Mouse (Mus musculus): Measurements from ENCODE around the gene Mier2. TPM values are rescaled to one million over a fixed set of nuclear protein-coding genes. Genes with fewer than 3 reads are reported as not detected.

Mier2 gene
- polyA plus RNA-seq, 1 experiment from 2014 or later, result 26.5 TPM

- no peak overlapping the region for H3K4me3 ChIP-seq (ENCODE audit: low read depth, low read length)
- no peak for ATAC-seq (replicated peaks; ENCODE audit: insufficient number of reproducible peaks, low FRiP score, low TSS enrichment)
- no peaks in the 10 kb centered on the region for H3K36me3 ChIP-seq (ENCODE audit: control insufficient read depth, insufficient read depth, low read length)
- H3K9ac ChIP-seq (ENCODE audit: low read depth, low read length), result no peak overlapping the region
- H3K9me3 ChIP-seq (replicated peaks; ENCODE audit: control insufficient read depth, low read length), result no peaks in the 10 kb centered on the region
- WGBS (ENCODE audit: insufficient replicate concordance), result 77% methylated on average over 12 of the region's 12 CpGs
- peaks cover 6% of the 10 kb centered on the region; the same call in 1 of the 2 replicates for H3K27me3 ChIP-seq (ENCODE audit: control insufficient read depth, insufficient read depth, low read length)
- no peaks in the 10 kb centered on the region for H3K4me1 ChIP-seq (ENCODE audit: control insufficient read depth, insufficient read depth, low read length)
- no peak overlapping the region for H3K4me2 ChIP-seq
- no peak overlapping the region for H3K27ac ChIP-seq (ENCODE audit: low read depth, low read length)
These were observed 24.8 kb upstream of the Mier2 start for GRCm38 (mm10) chr10:79579781-79580180.

GRCm38 (mm10) chr10:79578891-79579290, 23.9 kb upstream of the Mier2 start:
- Histone ChIP-seq H3K4me1 (ENCODE audit: control insufficient read depth, insufficient read depth, low read length) (no peaks in the 10 kb centered on the region), H3K4me3 (ENCODE audit: low read depth, low read length) (no peak overlapping the region), H3K27ac (ENCODE audit: low read depth, low read length) (no peak overlapping the region), H3K4me2 (no peak overlapping the region), H3K9me3 (replicated peaks; ENCODE audit: control insufficient read depth, low read length) (no peaks in the 10 kb centered on the region), H3K36me3 (ENCODE audit: control insufficient read depth, insufficient read depth, low read length) (no peaks in the 10 kb centered on the region), H3K27me3 (ENCODE audit: control insufficient read depth, insufficient read depth, low read length) (peaks cover 6% of the 10 kb centered on the region; the same call in 1 of the 2 replicates), H3K9ac (ENCODE audit: low read depth, low read length) (no peak overlapping the region)
- ATAC-seq (replicated peaks; ENCODE audit: insufficient number of reproducible peaks, low FRiP score, low TSS enrichment), result no peak
- 76% methylated on average over 7 of the region's 7 CpGs for WGBS (ENCODE audit: insufficient replicate concordance)

DNA sequence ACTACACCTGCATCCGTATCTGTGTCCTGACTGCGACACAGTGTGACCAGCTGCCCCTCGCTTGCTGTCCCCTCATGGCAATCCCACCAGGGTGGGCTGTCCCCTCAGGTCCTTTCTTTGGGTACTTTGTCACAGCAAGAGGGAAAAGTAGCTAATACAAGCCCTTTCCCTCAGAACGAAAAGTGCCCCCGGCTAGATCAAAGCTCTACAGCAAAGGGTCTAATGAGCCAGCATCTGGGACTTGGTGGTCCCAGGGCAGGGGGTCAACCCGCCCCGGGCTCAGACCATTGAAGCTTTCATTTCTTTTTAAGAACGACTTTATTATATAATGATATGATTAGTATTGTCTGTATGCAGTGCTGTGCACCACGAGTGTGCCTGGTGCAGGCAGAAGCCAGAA, 23.3 kb upstream of the Mier2 start:
- ATAC-seq (replicated peaks; ENCODE audit: insufficient number of reproducible peaks, low FRiP score, low TSS enrichment), result no peak
- WGBS (ENCODE audit: insufficient replicate concordance), result 69% methylated on average over 9 of the region's 9 CpGs
- Histone ChIP-seq H3K9ac (ENCODE audit: low read depth, low read length) (no peak overlapping the region), H3K36me3 (ENCODE audit: control insufficient read depth, insufficient read depth, low read length) (no peaks in the 10 kb centered on the region), H3K27ac (ENCODE audit: low read depth, low read length) (no peak overlapping the region), H3K4me1 (ENCODE audit: control insufficient read depth, insufficient read depth, low read length) (no peaks in the 10 kb centered on the region), H3K4me2 (no peak overlapping the region), H3K9me3 (replicated peaks; ENCODE audit: control insufficient read depth, low read length) (no peaks in the 10 kb centered on the region), H3K4me3 (ENCODE audit: low read depth, low read length) (no peak overlapping the region), H3K27me3 (ENCODE audit: control insufficient read depth, insufficient read depth, low read length) (peaks cover 6% of the 10 kb centered on the region; the same call in 1 of the 2 replicates)

- WGBS (ENCODE audit: insufficient replicate concordance), result 69% methylated on average over 4 of the region's 4 CpGs
- Histone ChIP-seq H3K27me3 (ENCODE audit: control insufficient read depth, insufficient read depth, low read length) (peaks cover 6% of the 10 kb centered on the region; the same call in 1 of the 2 replicates), H3K4me1 (ENCODE audit: control insufficient read depth, insufficient read depth, low read length) (no peaks in the 10 kb centered on the region), H3K9me3 (replicated peaks; ENCODE audit: control insufficient read depth, low read length) (no peaks in the 10 kb centered on the region), H3K36me3 (ENCODE audit: control insufficient read depth, insufficient read depth, low read length) (no peaks in the 10 kb centered on the region), H3K27ac (ENCODE audit: low read depth, low read length) (no peak overlapping the region), H3K9ac (ENCODE audit: low read depth, low read length) (no peak overlapping the region), H3K4me3 (ENCODE audit: low read depth, low read length) (no peak overlapping the region), H3K4me2 (no peak overlapping the region)
- ATAC-seq (replicated peaks; ENCODE audit: insufficient number of reproducible peaks, low FRiP score, low TSS enrichment), result no peak
These were observed 22.4 kb upstream of the Mier2 start for GRCm38 (mm10) chr10:79577376-79577775.

- Histone ChIP-seq H3K4me3 (ENCODE audit: low read depth, low read length) (no peak overlapping the region), H3K9me3 (replicated peaks; ENCODE audit: control insufficient read depth, low read length) (no peaks in the 10 kb centered on the region), H3K4me1 (ENCODE audit: control insufficient read depth, insufficient read depth, low read length) (no peaks in the 10 kb centered on the region), H3K4me2 (no peak overlapping the region), H3K9ac (ENCODE audit: low read depth, low read length) (no peak overlapping the region), H3K36me3 (ENCODE audit: control insufficient read depth, insufficient read depth, low read length) (no peaks in the 10 kb centered on the region), H3K27ac (ENCODE audit: low read depth, low read length) (no peak overlapping the region), H3K27me3 (ENCODE audit: control insufficient read depth, insufficient read depth, low read length) (peaks cover 6% of the 10 kb centered on the region; the same call in 1 of the 2 replicates)
- 80% methylated on average over 6 of the region's 6 CpGs for WGBS (ENCODE audit: insufficient replicate concordance)
- ATAC-seq (replicated peaks; ENCODE audit: insufficient number of reproducible peaks, low FRiP score, low TSS enrichment), result no peak
These were observed 20.8 kb upstream of the Mier2 start for GRCm38 (mm10) chr10:79575754-79576153.

DNA sequence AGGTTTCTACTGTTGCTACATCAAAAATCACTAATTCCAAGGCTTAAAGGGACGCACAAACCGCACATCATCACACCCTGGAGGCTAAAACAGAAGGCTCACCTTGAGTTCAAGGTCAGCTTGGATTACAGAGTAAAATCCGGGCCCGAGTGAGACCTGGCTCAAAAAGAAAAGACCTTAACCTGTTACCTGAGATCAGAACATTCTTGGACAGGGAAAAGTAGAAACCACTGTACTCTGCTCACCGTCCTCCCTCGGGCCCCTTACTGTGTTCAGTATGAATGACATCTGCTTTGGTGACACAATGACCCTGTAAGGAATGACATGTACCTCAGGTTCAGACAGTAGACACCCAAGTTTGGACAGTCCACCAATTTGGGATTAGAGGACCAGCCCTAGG, 19.8 kb upstream of the Mier2 start:
- no peak overlapping the region for H3K4me3 ChIP-seq (ENCODE audit: low read depth, low read length)
- no peaks in the 10 kb centered on the region for H3K36me3 ChIP-seq (ENCODE audit: control insufficient read depth, insufficient read depth, low read length)
- H3K27ac ChIP-seq (ENCODE audit: low read depth, low read length), result no peak overlapping the region
- no peaks in the 10 kb centered on the region for H3K4me1 ChIP-seq (ENCODE audit: control insufficient read depth, insufficient read depth, low read length)
- no peaks in the 10 kb centered on the region for H3K9me3 ChIP-seq (replicated peaks; ENCODE audit: control insufficient read depth, low read length)
- no peak overlapping the region for H3K4me2 ChIP-seq
- no peak for ATAC-seq (replicated peaks; ENCODE audit: insufficient number of reproducible peaks, low FRiP score, low TSS enrichment)
- 88% methylated on average over 6 of the region's 6 CpGs for WGBS (ENCODE audit: insufficient replicate concordance)
- H3K9ac ChIP-seq (ENCODE audit: low read depth, low read length), result no peak overlapping the region
- H3K27me3 ChIP-seq (ENCODE audit: control insufficient read depth, insufficient read depth, low read length), result peaks cover 6% of the 10 kb centered on the region; the same call in 1 of the 2 replicates

DNA sequence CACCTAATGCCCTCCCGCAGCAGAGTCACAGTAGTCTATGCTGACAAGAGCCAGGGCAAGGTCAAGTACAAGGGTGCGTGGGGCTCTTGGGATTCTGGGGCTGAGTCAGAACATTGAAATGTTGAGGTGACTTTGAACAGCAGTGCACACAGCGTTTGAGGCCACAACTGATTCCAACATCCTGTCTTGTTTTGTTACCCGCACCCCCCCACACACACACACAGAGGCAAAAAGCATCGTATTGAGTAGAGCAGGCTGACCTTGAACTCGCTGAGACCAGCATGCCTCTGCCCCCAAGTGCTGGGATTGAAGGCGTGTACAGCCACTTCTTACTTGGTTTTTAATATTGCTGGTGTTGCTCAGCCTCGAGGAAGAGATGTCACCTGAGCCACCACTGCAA, 19.4 kb upstream of the Mier2 start:
- H3K4me2 ChIP-seq, result no peak overlapping the region
- H3K4me3 ChIP-seq (ENCODE audit: low read depth, low read length), result no peak overlapping the region
- H3K36me3 ChIP-seq (ENCODE audit: control insufficient read depth, insufficient read depth, low read length), result no peaks in the 10 kb centered on the region
- H3K9me3 ChIP-seq (replicated peaks; ENCODE audit: control insufficient read depth, low read length), result no peaks in the 10 kb centered on the region
- peaks cover 6% of the 10 kb centered on the region; the same call in 1 of the 2 replicates for H3K27me3 ChIP-seq (ENCODE audit: control insufficient read depth, insufficient read depth, low read length)
- no peak for ATAC-seq (replicated peaks; ENCODE audit: insufficient number of reproducible peaks, low FRiP score, low TSS enrichment)
- 74% methylated on average over 8 of the region's 8 CpGs for WGBS (ENCODE audit: insufficient replicate concordance)
- no peak overlapping the region for H3K27ac ChIP-seq (ENCODE audit: low read depth, low read length)
- no peaks in the 10 kb centered on the region for H3K4me1 ChIP-seq (ENCODE audit: control insufficient read depth, insufficient read depth, low read length)
- no peak overlapping the region for H3K9ac ChIP-seq (ENCODE audit: low read depth, low read length)

DNA sequence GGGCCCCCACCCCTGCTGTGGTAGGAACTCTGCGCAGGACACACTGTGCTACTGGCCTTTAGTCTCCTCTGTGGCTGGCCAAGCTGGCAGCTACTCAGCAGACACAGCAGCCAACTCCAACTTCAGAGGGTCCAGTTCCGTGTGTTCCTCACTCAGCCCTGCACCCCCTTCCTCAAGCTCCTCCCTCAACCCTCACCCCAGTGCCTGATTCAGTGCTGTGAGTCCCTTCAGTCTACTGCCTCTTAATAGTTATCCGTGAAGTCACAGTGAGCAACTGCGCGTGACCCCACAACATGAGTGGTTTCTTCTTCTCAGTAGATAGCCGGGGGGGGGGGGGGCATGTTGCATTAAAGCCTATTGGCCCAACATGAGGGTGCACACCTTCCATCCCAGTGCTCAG, 18.6 kb upstream of the Mier2 start:
- WGBS (ENCODE audit: insufficient replicate concordance), result 80% methylated on average over 6 of the region's 6 CpGs
- Histone ChIP-seq H3K27me3 (ENCODE audit: control insufficient read depth, insufficient read depth, low read length) (0 out of 2 replicates have a peak, but pooled peaks cover 1% of the 10 kb centered on the region), H3K9me3 (replicated peaks; ENCODE audit: control insufficient read depth, low read length) (no peaks in the 10 kb centered on the region), H3K4me3 (ENCODE audit: low read depth, low read length) (no peak overlapping the region), H3K4me1 (ENCODE audit: control insufficient read depth, insufficient read depth, low read length) (no peaks in the 10 kb centered on the region), H3K4me2 (no peak overlapping the region), H3K27ac (ENCODE audit: low read depth, low read length) (no peak overlapping the region), H3K9ac (ENCODE audit: low read depth, low read length) (no peak overlapping the region), H3K36me3 (ENCODE audit: control insufficient read depth, insufficient read depth, low read length) (no peaks in the 10 kb centered on the region)
- no peak for ATAC-seq (replicated peaks; ENCODE audit: insufficient number of reproducible peaks, low FRiP score, low TSS enrichment)

DNA sequence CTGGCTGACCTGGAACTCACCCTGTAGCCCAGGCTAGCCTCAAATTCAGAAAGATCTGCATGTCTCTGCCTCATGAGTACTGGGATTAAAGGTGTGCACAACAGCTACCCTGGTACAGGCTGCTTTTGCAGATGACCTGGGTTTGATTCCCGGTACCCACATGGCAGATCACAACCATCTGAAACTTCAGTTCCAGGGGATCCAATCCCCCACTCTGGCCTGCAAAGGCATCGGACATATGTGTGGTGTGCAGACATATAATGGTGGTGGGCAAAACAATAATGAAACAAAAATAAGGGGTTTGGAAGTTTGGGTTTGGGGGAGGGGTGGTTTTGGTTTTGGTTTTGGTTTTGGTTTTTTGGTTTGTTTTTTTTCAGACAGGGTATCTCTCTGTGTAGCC, 16.3 kb upstream of the Mier2 start:
- H3K27me3 ChIP-seq (ENCODE audit: control insufficient read depth, insufficient read depth, low read length), result no peaks in the 10 kb centered on the region
- H3K27ac ChIP-seq (ENCODE audit: low read depth, low read length), result no peak overlapping the region
- no peaks in the 10 kb centered on the region for H3K9me3 ChIP-seq (replicated peaks; ENCODE audit: control insufficient read depth, low read length)
- H3K4me2 ChIP-seq, result no peak overlapping the region
- no peaks in the 10 kb centered on the region for H3K36me3 ChIP-seq (ENCODE audit: control insufficient read depth, insufficient read depth, low read length)
- no peak overlapping the region for H3K4me3 ChIP-seq (ENCODE audit: low read depth, low read length)
- ATAC-seq (replicated peaks; ENCODE audit: insufficient number of reproducible peaks, low FRiP score, low TSS enrichment), result no peak
- H3K4me1 ChIP-seq (ENCODE audit: control insufficient read depth, insufficient read depth, low read length), result no peaks in the 10 kb centered on the region
- WGBS (ENCODE audit: insufficient replicate concordance), result 87% methylated on average over 2 of the region's 2 CpGs
- H3K9ac ChIP-seq (ENCODE audit: low read depth, low read length), result no peak overlapping the region
